Mouse (Mus musculus) spleen, adult 2 months (tissue): ENCODE data around the gene Ccdc71. TPM values are rescaled to one million over a fixed set of nuclear protein-coding genes. Genes with fewer than 3 reads are reported as not detected.

ENCODE experiments used
- DNase-seq, 2 experiments: peaks; one replicate each; pipeline versions ENCODE4 v3.0.0 to v3.0.0-alpha.2; 2012 to 2021; ENCODE audit warnings: low spot score in 2 of 2, low read depth in 1 of 2
- H3K27ac ChIP-seq: fragments of 200-500 bp; 2 replicates; pipeline ENCODE4 v1.5.1; 2012; ENCODE audit warnings: low read length, inconsistent platforms; ENCODE audit not compliant: insufficient read depth
- H3K27me3 ChIP-seq: fragments of 200-500 bp; 2 replicates; pipeline ENCODE4 v1.6.1; 2012; ENCODE audit warnings: mild to moderate bottlenecking, moderate library complexity, low read length, inconsistent platforms; ENCODE audit not compliant: control insufficient read depth, insufficient read depth
- H3K36me3 ChIP-seq: fragments of 200-500 bp; 2 replicates; pipeline ENCODE4 v1.6.1; 2012; ENCODE audit warnings: mild to moderate bottlenecking, low read length, inconsistent platforms; ENCODE audit not compliant: control insufficient read depth, insufficient read depth
- H3K4me1 ChIP-seq: fragments of 200-500 bp; 2 replicates; pipeline ENCODE4 v1.6.1; 2011; ENCODE audit warnings: inconsistent platforms; ENCODE audit not compliant: control insufficient read depth, insufficient read depth, insufficient read length
- H3K4me3 ChIP-seq: fragments of 200-500 bp; 2 replicates; pipeline ENCODE4 v1.5.1; 2011; ENCODE audit warnings: mild to moderate bottlenecking, inconsistent platforms; ENCODE audit not compliant: insufficient read depth, insufficient read length; ENCODE audit errors: extremely low read depth
- CTCF ChIP-seq: fragments of 200-500 bp; IDR thresholded peaks from 2 replicates; pipeline ENCODE4 v1.5.1; 2011; ENCODE audit warnings: mild to moderate bottlenecking, inconsistent platforms; ENCODE audit not compliant: insufficient read depth, insufficient read length, insufficient replicate concordance; ENCODE audit errors: extremely low read depth
- POLR2A ChIP-seq: fragments of 200-500 bp; IDR thresholded peaks from 2 replicates; pipeline ENCODE4 v1.6.1; 2011; ENCODE audit warnings: low read depth, low read length, inconsistent platforms
- WGBS: fragments of 180-500 bp; shearing (Covaris S2); methylation state at CpG from one replicate; pipeline ENCODE4 v1.1.7; 2018; 5-methylcytosine and 5-hydroxymethylcytosine counted together
- polyA plus RNA-seq: library from polyadenylated mRNA; depleted of rRNA; stranded (reverse); fragments of >200 nt; gene quantifications from 2 replicates; pipeline ENCODE4 v1.2.3, GENCODE M21; 2012

Gene Ccdc71
- polyA plus RNA-seq, 1 experiment: 16.5 TPM

GRCm38 (mm10) chr9:108493246-108493645 is 32.9 kb downstream of the Ccdc71 start:
- Histone ChIP-seq H3K4me3 (no peak overlapping the region), H3K36me3 (peaks cover 50% of the 10 kb centered on the region), H3K27me3 (no peaks in the 10 kb centered on the region), H3K27ac (no peak overlapping the region), H3K4me1 (peaks cover 12% of the 10 kb centered on the region; the same call in 1 of the 2 replicates)
- 96% methylated on average over 8 of the region's 8 CpGs for WGBS
- no peak for DNase-seq
- TF ChIP-seq POLR2A (no peak), CTCF (no peak)

GRCm38 (mm10) chr9:108494146-108494825 is 34.0 kb downstream of the Ccdc71 start:
- Histone ChIP-seq H3K4me1 (peaks cover 12% of the 10 kb centered on the region; the same call in 1 of the 2 replicates), H3K36me3 (peaks cover 60% of the 10 kb centered on the region), H3K27ac (no peak overlapping the region), H3K4me3 (no peak overlapping the region), H3K27me3 (no peaks in the 10 kb centered on the region)
- no peak for DNase-seq
- TF ChIP-seq POLR2A (no peak), CTCF (no peak)
- 95% methylated on average over 19 of the region's 19 CpGs for WGBS

GRCm38 (mm10) chr9:108494905-108495304 is 34.6 kb downstream of the Ccdc71 start:
- H3K36me3 ChIP-seq: peaks cover 66% of the 10 kb centered on the region
- no peak overlapping the region for H3K27ac ChIP-seq
- WGBS: 81% methylated on average over 10 of the region's 10 CpGs
- no peaks in the 10 kb centered on the region for H3K27me3 ChIP-seq
- DNase-seq: no peak
- H3K4me1 ChIP-seq: peaks cover 11% of the 10 kb centered on the region; the same call in 1 of the 2 replicates
- H3K4me3 ChIP-seq: no peak overlapping the region
- no peak for TF ChIP-seq CTCF
- TF ChIP-seq POLR2A: no peak

GRCm38 (mm10) chr9:108499231-108499630 is 38.9 kb downstream of the Ccdc71 start:
- H3K27me3 ChIP-seq: no peaks in the 10 kb centered on the region
- H3K36me3 ChIP-seq: peaks cover 78% of the 10 kb centered on the region
- H3K4me3 ChIP-seq: no peak overlapping the region
- TF ChIP-seq POLR2A: no peak
- TF ChIP-seq CTCF: no peak
- WGBS: 97% methylated on average over 7 of the region's 7 CpGs
- no peaks in the 10 kb centered on the region for H3K4me1 ChIP-seq
- H3K27ac ChIP-seq: no peak overlapping the region
- DNase-seq: no peak

- no peak overlapping the region for H3K4me3 ChIP-seq
- H3K36me3 ChIP-seq: peaks cover 71% of the 10 kb centered on the region
- H3K4me1 ChIP-seq: no peaks in the 10 kb centered on the region
- H3K27me3 ChIP-seq: no peaks in the 10 kb centered on the region
- no peak overlapping the region for H3K27ac ChIP-seq
- no peak for DNase-seq
- 97% methylated on average over 15 of the region's 15 CpGs for WGBS
- no peak for TF ChIP-seq CTCF
- no peak for TF ChIP-seq POLR2A
These were observed 39.6 kb downstream of the Ccdc71 start for GRCm38 (mm10) chr9:108499943-108500342.

GRCm38 (mm10) chr9:108506901-108507300 is 46.6 kb downstream of the Ccdc71 start:
- DNase-seq: no peak
- Histone ChIP-seq H3K4me3 (no peak overlapping the region), H3K4me1 (peaks cover 9% of the 10 kb centered on the region; the same call in 1 of the 2 replicates), H3K27ac (no peak overlapping the region), H3K27me3 (no peaks in the 10 kb centered on the region), H3K36me3 (peaks cover 17% of the 10 kb centered on the region)
- TF ChIP-seq POLR2A (no peak), CTCF (no peak)
- WGBS: 91% methylated on average over 7 of the region's 7 CpGs
